Mouse (Mus musculus) cortical plate, adult 2 months (tissue): ENCODE results near the gene Tppp2. TPM values are rescaled to one million over a fixed set of nuclear protein-coding genes. Genes with fewer than 3 reads are reported as not detected.

Source experiments
- H3K27ac ChIP-seq: fragments of 200-500 bp; 2 replicates; pipeline ENCODE4 v1.5.1; 2012; ENCODE audit warnings: low read length, control low read depth, inconsistent platforms; ENCODE audit not compliant: insufficient read depth
- H3K4me1 ChIP-seq: fragments of 200-500 bp; 2 replicates; pipeline ENCODE4 v1.6.1; 2011; ENCODE audit warnings: low read length; ENCODE audit not compliant: control insufficient read depth, insufficient read depth
- H3K4me3 ChIP-seq: fragments of 200-500 bp; 2 replicates; pipeline ENCODE4 v1.5.1; 2011; ENCODE audit warnings: mild to moderate bottlenecking, low read length, control low read depth; ENCODE audit not compliant: insufficient read depth
- CTCF ChIP-seq: fragments of 200-500 bp; IDR thresholded peaks from 2 replicates; pipeline ENCODE4 v1.5.1; 2011; ENCODE audit warnings: mild to moderate bottlenecking, control low read depth, low read length; ENCODE audit not compliant: insufficient read depth; ENCODE audit errors: extremely low read depth
- POLR2A ChIP-seq: fragments of 200-500 bp; IDR thresholded peaks from 2 replicates; pipeline ENCODE4 v1.6.1; 2011; ENCODE audit warnings: mild to moderate bottlenecking, low read length, control low read depth; ENCODE audit not compliant: insufficient read depth; ENCODE audit errors: extremely low read depth
- polyA plus RNA-seq: library from polyadenylated mRNA; depleted of rRNA; stranded (reverse); fragments of >200 nt; gene quantifications from 2 replicates; pipeline ENCODE4 v1.2.3, GENCODE M21; 2012; rRNA removed

Tppp2 gene
- polyA plus RNA-seq, 1 experiment = not detected

- Histone ChIP-seq H3K4me3 (no peak overlapping the region), H3K4me1 (no peaks in the 10 kb centered on the region), H3K27ac (no peak overlapping the region)
- TF ChIP-seq POLR2A (no peak), CTCF (no peak)
These were observed 22.8 kb downstream of the Tppp2 start for GRCm38 (mm10) chr14:51940944-51941560.

DNA sequence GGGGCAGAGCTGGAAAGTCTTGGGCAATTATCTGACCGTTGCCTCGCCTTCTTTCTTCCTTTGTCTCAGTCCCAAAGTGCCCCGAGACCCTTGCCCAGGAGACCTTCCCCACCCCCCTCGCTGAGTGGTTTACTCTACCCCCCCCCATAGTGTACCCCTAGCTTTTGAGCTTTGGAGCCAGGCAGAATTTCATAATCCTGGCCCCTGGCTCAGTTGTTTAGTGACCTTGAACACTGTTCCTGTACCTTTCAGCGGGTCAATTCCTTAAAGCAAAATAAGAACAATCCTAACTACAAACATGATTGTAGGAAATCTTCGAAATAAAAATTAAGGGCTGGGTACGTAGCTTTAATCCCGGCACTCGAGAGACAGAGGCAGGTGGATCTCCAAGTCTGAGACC lies 23.4 kb downstream of the Tppp2 start:
- no peak overlapping the region for H3K4me3 ChIP-seq
- no peak overlapping the region for H3K27ac ChIP-seq
- no peaks in the 10 kb centered on the region for H3K4me1 ChIP-seq
- TF ChIP-seq CTCF (no peak), POLR2A (no peak)

- H3K4me1 ChIP-seq = no peaks in the 10 kb centered on the region
- TF ChIP-seq CTCF = no peak
- TF ChIP-seq POLR2A = no peak
- H3K27ac ChIP-seq = no peak overlapping the region
These were observed 24.0 kb downstream of the Tppp2 start for GRCm38 (mm10) chr14:51942236-51942635.

DNA sequence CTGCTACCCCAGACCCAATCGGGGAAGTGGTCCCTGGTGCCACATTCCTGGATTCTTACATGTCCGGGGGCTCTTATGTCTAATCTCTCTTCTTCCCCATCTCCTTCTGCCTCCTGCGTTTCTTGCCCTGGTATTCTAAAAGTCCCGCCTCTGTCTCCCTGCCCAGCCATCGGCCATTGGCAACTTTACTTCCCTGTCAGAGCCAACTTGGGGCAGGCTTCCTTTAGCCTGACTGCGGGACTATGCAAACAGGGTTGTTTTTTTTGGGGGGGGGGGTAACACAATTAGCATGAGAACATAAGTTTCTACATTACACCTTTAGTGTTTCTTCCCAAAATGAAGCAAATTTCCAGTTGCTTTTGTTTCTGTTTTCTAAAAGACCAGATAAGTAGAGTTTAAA lies 25.1 kb downstream of the Tppp2 start:
- H3K27ac ChIP-seq = no peak overlapping the region
- no peak overlapping the region for H3K4me3 ChIP-seq
- H3K4me1 ChIP-seq = no peaks in the 10 kb centered on the region
- TF ChIP-seq CTCF = no peak

More at GRCm38 (mm10) chr14:51942236-51942635, 24.0 kb downstream of the Tppp2 start:
- H3K4me3 ChIP-seq = no peak overlapping the region

DNA sequence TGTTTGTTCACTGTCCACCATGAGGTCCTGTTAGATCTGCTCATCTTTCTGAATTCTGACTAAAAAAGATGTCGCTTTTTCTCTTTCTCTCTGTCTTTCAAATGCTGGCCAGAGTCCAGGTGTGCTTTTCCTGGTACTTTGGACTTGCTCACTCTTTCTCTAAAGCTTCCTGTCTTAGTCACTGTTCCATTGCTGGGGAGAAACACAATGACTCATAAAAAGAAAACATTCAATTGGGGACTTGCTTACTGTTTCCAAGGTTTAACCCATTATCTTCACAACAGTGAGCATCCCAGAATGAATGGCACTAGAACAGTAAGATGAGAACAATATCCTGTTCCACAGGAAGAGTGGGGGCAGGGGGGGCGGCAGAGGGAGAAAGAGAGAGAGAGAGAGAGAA lies 42.1 kb downstream of the Tppp2 start:
- TF ChIP-seq POLR2A (no peak), CTCF (no peak)
- Histone ChIP-seq H3K27ac (no peak overlapping the region), H3K4me3 (no peak overlapping the region), H3K4me1 (no peaks in the 10 kb centered on the region)

DNA sequence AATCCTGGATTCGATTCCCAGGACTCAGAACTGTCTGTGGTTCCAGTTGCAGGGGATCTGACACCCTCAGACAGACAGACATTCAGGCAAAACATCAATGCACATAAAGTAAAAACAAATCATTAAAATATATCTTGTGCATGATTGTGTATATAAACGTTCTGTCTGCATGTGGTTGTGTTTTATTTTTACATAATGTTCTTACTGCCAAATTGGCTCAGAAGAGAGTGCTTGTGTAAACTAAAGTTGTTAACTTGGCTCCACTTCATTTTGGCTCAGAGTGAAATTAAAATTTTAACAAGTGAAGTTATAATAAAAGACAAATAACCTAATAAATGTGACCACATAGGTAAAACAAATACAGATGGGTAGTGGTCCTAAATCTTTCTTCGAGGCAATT lies 49.2 kb downstream of the Tppp2 start:
- Histone ChIP-seq H3K4me1 (no peaks in the 10 kb centered on the region), H3K27ac (no peak overlapping the region), H3K4me3 (no peak overlapping the region)
- TF ChIP-seq POLR2A (no peak), CTCF (no peak)

Other genes with a start within 250 kb of the Tppp2 start
- gene Gm17079, start 223.0 kb upstream of the Tppp2 start, polyA plus RNA-seq = not detected in 2 replicates
- not detected in 2 replicates for gene Gm5800, start 201.2 kb upstream of the Tppp2 start, polyA plus RNA-seq
- gene Ang4, start 144.8 kb upstream of the Tppp2 start, polyA plus RNA-seq = not detected in 2 replicates
- gene AY358078, start 118.4 kb upstream of the Tppp2 start, polyA plus RNA-seq = not detected in 2 replicates
- gene Ear6, start 64.7 kb upstream of the Tppp2 start, polyA plus RNA-seq = not detected in 2 replicates
- 41.4 and 49.3 TPM in 2 replicates for gene Mettl17, start 33.6 kb upstream of the Tppp2 start, polyA plus RNA-seq
- 17.8 and 18.7 TPM in 2 replicates for gene Slc39a2, start 25.5 kb upstream of the Tppp2 start, polyA plus RNA-seq
- gene Ndrg2, start 4.3 kb upstream of the Tppp2 start, polyA plus RNA-seq = 955 and 1,100 TPM in 2 replicates
- gene Rnase13, start 4.3 kb downstream of the Tppp2 start, polyA plus RNA-seq = 0.17 and 0.21 TPM in 2 replicates
- 24.1 and 24.5 TPM in 2 replicates for gene Arhgef40, start 66.3 kb downstream of the Tppp2 start, polyA plus RNA-seq
- 0.21 and 0.34 TPM in 2 replicates for gene Tmem253, start 97.2 kb downstream of the Tppp2 start, polyA plus RNA-seq
- gene Zfp219, start 102.3 kb downstream of the Tppp2 start, polyA plus RNA-seq = 51.3 and 54.3 TPM in 2 replicates
- gene Olfr221, start 124.0 kb downstream of the Tppp2 start, polyA plus RNA-seq = not detected in 2 replicates
- gene Hnrnpc, start 185.6 kb downstream of the Tppp2 start, polyA plus RNA-seq = 215 and 219 TPM in 2 replicates
- 1.3 and 1.8 TPM in 2 replicates for gene Rpgrip1, start 192.3 kb downstream of the Tppp2 start, polyA plus RNA-seq